Mouse (Mus musculus) thymus, adult 2 months (tissue): Measurements from ENCODE around the gene Podn. TPM values are rescaled to one million over a fixed set of nuclear protein-coding genes. Genes with fewer than 3 reads are reported as not detected.

ENCODE experiments used
- DNase-seq: peaks from one replicate; pipeline ENCODE4 v3.0.0; 2021
- H3K27ac ChIP-seq: fragments of 200-500 bp; 2 replicates; pipeline ENCODE4 v1.5.1; 2012; ENCODE audit warnings: low read length, control low read depth; ENCODE audit not compliant: control insufficient read depth, insufficient read depth
- H3K27me3 ChIP-seq: fragments of 200-500 bp; 2 replicates; pipeline ENCODE4 v1.6.1; 2012; ENCODE audit warnings: mild to moderate bottlenecking, low read length, moderate library complexity, mixed read lengths; ENCODE audit not compliant: control insufficient read depth, insufficient read depth
- H3K36me3 ChIP-seq: fragments of 200-500 bp; 2 replicates; pipeline ENCODE4 v1.6.1; 2012; ENCODE audit warnings: mild to moderate bottlenecking, low read length, moderate library complexity; ENCODE audit not compliant: control insufficient read depth, insufficient read depth
- H3K4me1 ChIP-seq: fragments of 200-500 bp; replicated peaks from 2 replicates; pipeline ENCODE4 v1.6.1; 2012; ENCODE audit warnings: low read length; ENCODE audit not compliant: control insufficient read depth, insufficient read depth
- H3K4me3 ChIP-seq: fragments of 200-500 bp; 2 replicates; pipeline ENCODE4 v1.5.1; 2012; ENCODE audit warnings: mild to moderate bottlenecking, low read length, control low read depth, moderate library complexity; ENCODE audit not compliant: control insufficient read depth, insufficient read depth
- CTCF ChIP-seq: fragments of 200-500 bp; IDR thresholded peaks from 2 replicates; pipeline ENCODE4 v1.5.1; 2012; ENCODE audit warnings: mild to moderate bottlenecking, control low read depth, low read length, moderate library complexity, borderline replicate concordance; ENCODE audit not compliant: control insufficient read depth, poor library complexity, insufficient read depth; ENCODE audit errors: extremely low read depth
- POLR2A ChIP-seq: fragments of 200-500 bp; IDR thresholded peaks from 2 replicates; pipeline ENCODE4 v1.6.1; 2012; ENCODE audit warnings: mild to moderate bottlenecking, low read length, control low read depth, moderate library complexity; ENCODE audit not compliant: control insufficient read depth, poor library complexity, insufficient read depth; ENCODE audit errors: extremely low read depth
- WGBS: fragments of 180-500 bp; shearing (Covaris S2); methylation state at CpG from one replicate; pipeline ENCODE4 v1.1.7; 2018; 5-methylcytosine and 5-hydroxymethylcytosine counted together
- polyA plus RNA-seq: library from polyadenylated mRNA; depleted of rRNA; stranded (reverse); fragments of >200 nt; gene quantifications from 2 replicates; pipeline ENCODE4 v1.2.3, GENCODE M21; 2012

Podn gene
- polyA plus RNA-seq, 1 experiment: 12.0 TPM

DNA sequence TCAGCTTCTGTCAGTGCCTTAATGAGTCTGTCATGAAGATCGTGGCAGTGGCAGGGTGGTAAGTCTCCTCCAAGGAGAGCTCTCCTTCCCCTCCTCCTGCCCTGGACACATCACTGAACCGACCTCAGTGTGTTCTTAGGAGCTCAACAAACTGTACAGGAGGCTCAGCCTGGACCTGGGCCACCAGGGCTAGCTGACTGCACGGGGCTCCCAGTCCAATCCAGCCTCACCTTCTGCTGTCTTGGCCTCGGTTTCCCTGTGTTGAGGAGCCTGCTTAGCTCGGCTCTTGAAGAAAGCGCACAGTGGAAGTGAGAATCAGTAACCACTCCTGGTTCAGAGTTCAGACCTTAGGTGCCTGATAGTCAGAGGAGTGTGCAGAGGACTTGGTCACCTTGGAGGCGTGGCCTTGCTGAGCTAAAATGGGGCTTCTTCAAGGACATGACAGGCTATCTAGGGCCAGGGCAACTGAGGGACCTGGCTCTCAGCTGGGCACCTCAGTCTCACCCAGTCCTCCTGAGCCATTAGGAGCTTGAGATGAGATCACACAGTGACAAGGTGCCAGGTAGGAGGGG, 88.6 kb downstream of the Podn start:
- Histone ChIP-seq H3K27me3 (no peaks in the 10 kb centered on the region), H3K36me3 (no peaks in the 10 kb centered on the region), H3K27ac (no peak overlapping the region), H3K4me3 (no peak overlapping the region), H3K4me1 (no peaks in the 10 kb centered on the region)
- no peak for TF ChIP-seq POLR2A
- TF ChIP-seq CTCF: no peak
- 89% methylated on average over 7 of the region's 7 CpGs for WGBS
- no peak for DNase-seq

GRCm38 (mm10) chr4:108005328-108005727, 90.9 kb downstream of the Podn start:
- no peaks in the 10 kb centered on the region for H3K27me3 ChIP-seq
- DNase-seq: no peak
- H3K4me1 ChIP-seq: no peaks in the 10 kb centered on the region
- H3K36me3 ChIP-seq: no peaks in the 10 kb centered on the region
- TF ChIP-seq POLR2A: no peak
- TF ChIP-seq CTCF: no peak
- H3K4me3 ChIP-seq: no peak overlapping the region
- H3K27ac ChIP-seq: no peak overlapping the region
- 90% methylated on average over 7 of the region's 7 CpGs for WGBS

- no peak for DNase-seq
- WGBS: 68% methylated on average over 1 of the region's 1 CpGs
- H3K36me3 ChIP-seq: no peaks in the 10 kb centered on the region
- no peak overlapping the region for H3K27ac ChIP-seq
- no peaks in the 10 kb centered on the region for H3K27me3 ChIP-seq
- H3K4me1 ChIP-seq: peaks cover 12% of the 10 kb centered on the region
- H3K4me3 ChIP-seq: no peak overlapping the region
- TF ChIP-seq POLR2A (no peak), CTCF (no peak)
Observed at GRCm38 (mm10) chr4:107999380-107999779, 96.9 kb downstream of the Podn start.

DNA sequence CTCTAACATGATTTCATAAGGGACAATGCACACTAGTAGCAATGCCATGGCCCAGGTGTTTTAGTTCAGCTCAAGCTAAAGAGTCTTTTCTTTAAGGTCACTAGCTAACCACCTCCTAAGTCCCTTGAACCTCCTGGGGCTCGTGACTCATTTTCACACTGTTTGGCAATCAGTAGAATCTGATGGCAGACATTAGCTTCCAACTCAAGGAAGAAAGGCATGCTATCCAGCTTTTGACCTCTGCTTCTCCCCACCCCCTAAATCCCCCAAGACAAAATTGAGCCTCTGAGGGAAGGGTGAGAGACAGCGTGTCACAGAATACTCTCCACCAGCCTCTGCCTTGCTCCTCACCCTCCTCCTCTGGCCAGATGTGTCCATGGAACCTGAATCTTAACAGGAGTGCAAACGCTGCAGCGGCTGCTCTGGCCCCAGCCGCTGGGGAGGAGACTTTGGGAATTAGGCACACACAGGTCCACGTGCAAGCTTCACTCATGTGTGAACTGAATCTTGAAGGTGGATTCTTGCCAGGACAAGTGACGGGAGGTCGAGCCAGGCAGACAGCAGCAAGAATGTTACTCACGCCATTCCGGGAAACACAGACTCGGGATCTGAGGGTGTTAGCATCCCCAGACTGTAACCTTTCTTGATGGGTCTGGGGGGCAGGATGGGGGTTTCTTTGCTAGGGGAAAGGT, 97.5 kb downstream of the Podn start:
- no peak for DNase-seq
- Histone ChIP-seq H3K4me1 (peaks cover 12% of the 10 kb centered on the region), H3K4me3 (no peak overlapping the region), H3K27ac (no peak overlapping the region), H3K27me3 (no peaks in the 10 kb centered on the region), H3K36me3 (no peaks in the 10 kb centered on the region)
- TF ChIP-seq CTCF: no peak
- no peak for TF ChIP-seq POLR2A
- WGBS: 88% methylated on average over 11 of the region's 11 CpGs

GRCm38 (mm10) chr4:107996418-107996986, 99.7 kb downstream of the Podn start:
- Histone ChIP-seq H3K27me3 (no peaks in the 10 kb centered on the region), H3K36me3 (no peaks in the 10 kb centered on the region), H3K4me1 (peaks cover 12% of the 10 kb centered on the region), H3K4me3 (no peak overlapping the region), H3K27ac (no peak overlapping the region)
- TF ChIP-seq POLR2A (no peak), CTCF (no peak)
- DNase-seq: no peak
- 93% methylated on average over 9 of the region's 9 CpGs for WGBS

DNA sequence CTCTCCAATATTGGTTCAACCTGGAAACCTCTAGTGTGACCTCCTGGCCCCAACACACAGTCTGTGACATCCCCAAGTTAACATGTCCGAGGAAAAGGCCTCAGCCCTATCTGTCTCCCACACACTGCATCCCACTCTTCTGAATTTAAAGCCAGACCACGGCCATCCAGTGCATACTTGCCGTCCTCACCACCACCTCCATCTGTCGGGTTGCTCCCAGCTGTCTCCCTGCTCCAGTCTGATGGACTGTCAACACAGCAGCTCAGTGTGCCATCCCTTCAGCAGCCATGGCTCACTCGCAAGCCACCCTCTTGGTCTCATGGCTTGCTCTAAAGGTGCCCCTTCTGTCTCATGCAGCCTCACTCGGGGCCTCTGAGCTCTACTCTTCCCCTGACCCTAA, 100.5 kb downstream of the Podn start:
- Histone ChIP-seq H3K4me1 (peaks cover 12% of the 10 kb centered on the region), H3K4me3 (no peak overlapping the region), H3K36me3 (no peaks in the 10 kb centered on the region), H3K27me3 (no peaks in the 10 kb centered on the region), H3K27ac (no peak overlapping the region)
- TF ChIP-seq CTCF (no peak), POLR2A (no peak)
- 81% methylated on average over 6 of the region's 6 CpGs for WGBS
- DNase-seq: no peak
